Mouse (Mus musculus) erythroblast, adult 5-6 weeks (primary cell): ENCODE measurements around the gene C2cd4d. TPM values are rescaled to one million over a fixed set of nuclear protein-coding genes. Genes with fewer than 3 reads are reported as not detected.

ENCODE experiments used
- ATAC-seq: replicated peaks from 2 replicates; pipeline ENCODE4 v1.8.0; 2016; ENCODE audit warnings: moderate number of reproducible peaks, mild to moderate bottlenecking, moderate TSS enrichment, inconsistent platforms; ENCODE audit not compliant: poor library complexity, low FRiP score, severe bottlenecking
- total RNA-seq, 2 experiments: library from RNA; stranded (forward) in 1 of 2; stranded (reverse) in 1 of 2; fragments of 150-400 nt in 1 of 2; fragments of 200-764, 138-1000 nt in 1 of 2; gene quantifications; 2 replicates each; pipeline versions ENCODE4 v1.2.3 to v1.2.4; 2015 to 2017; ENCODE audit warnings: low replicate concordance in 2 of 2

C2cd4d gene
- total RNA-seq, 2 experiments from 2014 or later = not detected

- ATAC-seq = no peak
Observed at GRCm38 (mm10) chr3:94404366-94405054, 42.3 kb downstream of the C2cd4d start.

GRCm38 (mm10) chr3:94405561-94405960 is 43.3 kb downstream of the C2cd4d start:
- no peak for ATAC-seq

- ATAC-seq = no peak
Observed at GRCm38 (mm10) chr3:94412530-94412929, 50.3 kb downstream of the C2cd4d start.

- peak; percentile 94 for ATAC-seq
Observed at GRCm38 (mm10) chr3:94413031-94413679, 50.9 kb downstream of the C2cd4d start, which contains the start of gene Tdrkh. Gene Tdrkh, plus strand, starts transcription at chr3:94413273.

Other genes starting within 250 kb of the C2cd4d start
- gene Gm10696, start 184.2 kb upstream of the C2cd4d start, total RNA-seq (2015; ENCODE audit: low replicate concordance) = not detected in 2 replicates
- gene Gm10696, start 184.2 kb upstream of the C2cd4d start, total RNA-seq (2017; ENCODE audit: low replicate concordance) = not detected in 2 replicates
- gene Gm5286, start 165.7 kb upstream of the C2cd4d start, total RNA-seq (2015; ENCODE audit: low replicate concordance) = not detected in 2 replicates
- not detected in 2 replicates for gene Gm5286, start 165.7 kb upstream of the C2cd4d start, total RNA-seq (2017; ENCODE audit: low replicate concordance)
- gene Gm4778, start 98.4 kb upstream of the C2cd4d start, total RNA-seq (2015; ENCODE audit: low replicate concordance) = not detected in 2 replicates
- gene Gm4778, start 98.4 kb upstream of the C2cd4d start, total RNA-seq (2017; ENCODE audit: low replicate concordance) = not detected in 2 replicates
- gene Them4, start 52.3 kb upstream of the C2cd4d start, total RNA-seq (2015; ENCODE audit: low replicate concordance) = 2.9 TPM in 1 of 2 replicates, not detected in the other
- gene Them4, start 52.3 kb upstream of the C2cd4d start, total RNA-seq (2017; ENCODE audit: low replicate concordance) = 0.84 and 1.2 TPM in 2 replicates
- not detected in 2 replicates for gene Them5, start 20.3 kb upstream of the C2cd4d start, total RNA-seq (2015; ENCODE audit: low replicate concordance)
- not detected in 2 replicates for gene Them5, start 20.3 kb upstream of the C2cd4d start, total RNA-seq (2017; ENCODE audit: low replicate concordance)
- not detected in 2 replicates for gene Rorc, start 10.4 kb downstream of the C2cd4d start, total RNA-seq (2015; ENCODE audit: low replicate concordance)
- not detected in 2 replicates for gene Rorc, start 10.4 kb downstream of the C2cd4d start, total RNA-seq (2017; ENCODE audit: low replicate concordance)
- not detected in 2 replicates for gene Lingo4, start 36.1 kb downstream of the C2cd4d start, total RNA-seq (2015; ENCODE audit: low replicate concordance)
- gene Lingo4, start 36.1 kb downstream of the C2cd4d start, total RNA-seq (2017; ENCODE audit: low replicate concordance) = not detected in 2 replicates
- gene Tdrkh, start 50.8 kb downstream of the C2cd4d start, total RNA-seq (2015; ENCODE audit: low replicate concordance) = 1.9 and 6.5 TPM in 2 replicates
- 1.7 TPM in 1 of 2 replicates, not detected in the other for gene Tdrkh, start 50.8 kb downstream of the C2cd4d start, total RNA-seq (2017; ENCODE audit: low replicate concordance)
- gene Mrpl9, start 80.9 kb downstream of the C2cd4d start, total RNA-seq (2015; ENCODE audit: low replicate concordance) = 11.5 and 20.8 TPM in 2 replicates
- 10.5 and 13.0 TPM in 2 replicates for gene Mrpl9, start 80.9 kb downstream of the C2cd4d start, total RNA-seq (2017; ENCODE audit: low replicate concordance)
- gene Oaz3, start 81.5 kb downstream of the C2cd4d start, total RNA-seq (2015; ENCODE audit: low replicate concordance) = not detected in 2 replicates
- gene Oaz3, start 81.5 kb downstream of the C2cd4d start, total RNA-seq (2017; ENCODE audit: low replicate concordance) = not detected in 2 replicates
- not detected in 2 replicates for gene Celf3, start 115.9 kb downstream of the C2cd4d start, total RNA-seq (2015; ENCODE audit: low replicate concordance)
- gene Celf3, start 115.9 kb downstream of the C2cd4d start, total RNA-seq (2017; ENCODE audit: low replicate concordance) = not detected in 2 replicates
- gene Riiad1, start 117.9 kb downstream of the C2cd4d start, total RNA-seq (2015; ENCODE audit: low replicate concordance) = not detected in 2 replicates
- gene Riiad1, start 117.9 kb downstream of the C2cd4d start, total RNA-seq (2017; ENCODE audit: low replicate concordance) = not detected in 2 replicates
- gene Snx27, start 220.3 kb downstream of the C2cd4d start, total RNA-seq (2015; ENCODE audit: low replicate concordance) = 6.7 and 9.8 TPM in 2 replicates
- gene Snx27, start 220.3 kb downstream of the C2cd4d start, total RNA-seq (2017; ENCODE audit: low replicate concordance) = 13.0 and 13.8 TPM in 2 replicates